Mouse (Mus musculus) gastrocnemius, postnatal 25 days (tissue): ENCODE measurements around the gene Esp38. TPM values are rescaled to one million over a fixed set of nuclear protein-coding genes. Genes with fewer than 3 reads are reported as not detected.
"Not testable (repeated sequence)": the region's sequence is repeated elsewhere in the genome, so short reads cannot be mapped to it uniquely, and the experiment has no call there.

Experiments used
- DNase-seq: peaks from one replicate; pipeline ENCODE4 v3.0.0; 2022
- long read RNA-seq, 2 experiments: library from polyadenylated mRNA; stranded (forward); transcript quantifications; one replicate each; pipeline ENCODE4 v2.0.0; 2021
- total RNA-seq, 2 experiments: library from RNA; stranded (reverse); gene quantifications; 1 replicate in 1 of 2; 2 replicates in 1 of 2; pipeline ENCODE4 v1.2.3; 2021

Esp38 gene
- not detected for total RNA-seq
- long read RNA-seq, experiment 1: 0 reads
- long read RNA-seq, experiment 2: 0 reads

DNA sequence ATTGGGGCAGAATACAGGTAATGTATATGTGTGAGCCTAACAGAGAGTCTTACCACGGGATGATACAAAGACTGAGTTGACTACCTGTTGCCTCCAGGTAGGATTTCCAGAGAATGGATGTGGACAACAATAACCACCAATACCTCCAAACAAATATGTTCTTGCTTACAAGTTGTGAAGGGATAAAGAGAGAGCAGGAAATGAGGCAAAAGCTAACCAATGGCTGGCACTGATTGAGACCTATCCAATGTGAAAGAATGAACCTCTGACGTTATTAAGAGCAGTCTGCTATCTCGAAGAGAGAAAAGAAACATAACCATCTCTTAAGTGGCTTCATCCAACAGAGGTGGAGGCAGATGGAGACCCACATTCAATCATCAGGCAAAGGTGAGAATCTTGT is at the start of gene Esp38:
Gene Esp38, plus strand, starts transcription at position 301 of the 400 bp plus-strand sequence.
- no peak for DNase-seq

DNA sequence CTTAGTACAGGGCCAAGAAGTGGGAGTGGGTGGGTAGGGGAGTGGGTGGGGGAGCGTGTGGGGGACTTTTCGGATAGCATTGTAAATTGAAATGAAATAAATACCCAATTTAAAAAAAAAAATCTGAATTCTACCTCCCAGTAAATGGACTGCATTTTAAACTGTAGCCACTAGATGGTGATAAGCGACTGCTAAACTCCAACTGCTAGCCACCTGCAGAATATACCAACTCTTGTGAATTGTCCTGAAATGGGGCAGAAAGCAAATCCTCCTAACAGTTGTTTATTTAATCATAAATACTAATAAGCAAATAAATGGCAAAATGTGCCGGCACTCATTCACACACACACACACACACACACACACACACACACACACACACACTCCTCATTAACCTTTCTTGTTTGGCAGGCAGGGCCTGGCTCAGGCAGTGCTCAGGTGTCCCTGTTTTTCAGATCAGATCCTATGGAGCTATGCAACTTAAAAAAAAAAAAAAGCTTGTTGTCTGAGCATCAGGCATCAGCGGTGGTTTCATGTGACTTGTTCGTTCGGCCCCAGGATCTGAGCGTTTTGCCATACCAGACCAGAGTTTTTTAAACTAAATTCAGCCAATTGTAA is 47.3 kb upstream of the Esp38 start:
- DNase-seq: not testable (repeated sequence)

Other genes starting within 250 kb of the Esp38 start
- not detected for gene AC192777.2, start 144.9 kb downstream of the Esp38 start, total RNA-seq